Mouse (Mus musculus): ENCODE data around the gene Tspan10.

Tspan10 gene

GRCm38 (mm10) chr11:120437857-120438385 lies 4.5 kb upstream of the Tspan10 start:
- no peaks in the 10 kb centered on the region for H3K36me3 ChIP-seq (ENCODE audit: control insufficient read depth, insufficient read depth, low read length, poor library complexity, severe bottlenecking)
- no peaks in the 10 kb centered on the region for H3K27me3 ChIP-seq (ENCODE audit: control insufficient read depth, insufficient read depth, low read length, poor library complexity, severe bottlenecking)
- no peak for DNase-seq (ENCODE audit: low read depth, low spot score)

- DNase-seq (ENCODE audit: low read depth, low spot score): no peak
- Histone ChIP-seq H3K27me3 (ENCODE audit: control insufficient read depth, insufficient read depth, low read length, poor library complexity, severe bottlenecking) (no peaks in the 10 kb centered on the region), H3K36me3 (ENCODE audit: control insufficient read depth, insufficient read depth, low read length, poor library complexity, severe bottlenecking) (no peaks in the 10 kb centered on the region)
Observed at GRCm38 (mm10) chr11:120442765-120443280, 379 bp downstream of the Tspan10 start.

GRCm38 (mm10) chr11:120444106-120444505 lies 1.7 kb downstream of the Tspan10 start:
- no peaks in the 10 kb centered on the region for H3K27me3 ChIP-seq (ENCODE audit: control insufficient read depth, insufficient read depth, low read length, poor library complexity, severe bottlenecking)
- no peaks in the 10 kb centered on the region for H3K36me3 ChIP-seq (ENCODE audit: control insufficient read depth, insufficient read depth, low read length, poor library complexity, severe bottlenecking)
- DNase-seq (ENCODE audit: low read depth, low spot score): no peak

- DNase-seq (ENCODE audit: low read depth, low spot score): no peak
- no peaks in the 10 kb centered on the region for H3K27me3 ChIP-seq (ENCODE audit: control insufficient read depth, insufficient read depth, low read length, poor library complexity, severe bottlenecking)
- H3K36me3 ChIP-seq (ENCODE audit: control insufficient read depth, insufficient read depth, low read length, poor library complexity, severe bottlenecking): no peaks in the 10 kb centered on the region
Observed at GRCm38 (mm10) chr11:120445475-120445874, 3.0 kb downstream of the Tspan10 start.

- H3K27me3 ChIP-seq (ENCODE audit: control insufficient read depth, insufficient read depth, low read length, poor library complexity, severe bottlenecking): no peaks in the 10 kb centered on the region
- no peak for DNase-seq (ENCODE audit: low read depth, low spot score)
Observed at GRCm38 (mm10) chr11:120447179-120447578, 4.7 kb downstream of the Tspan10 start.

GRCm38 (mm10) chr11:120452246-120452645 lies 9.8 kb downstream of the Tspan10 start:
- no peak for DNase-seq (ENCODE audit: low read depth, low spot score)
- Histone ChIP-seq H3K27me3 (ENCODE audit: control insufficient read depth, insufficient read depth, low read length, poor library complexity, severe bottlenecking) (no peaks in the 10 kb centered on the region), H3K36me3 (ENCODE audit: control insufficient read depth, insufficient read depth, low read length, poor library complexity, severe bottlenecking) (no peaks in the 10 kb centered on the region)

More at GRCm38 (mm10) chr11:120447179-120447578, 4.7 kb downstream of the Tspan10 start:
- H3K36me3 ChIP-seq (ENCODE audit: control insufficient read depth, insufficient read depth, low read length, poor library complexity, severe bottlenecking): no peaks in the 10 kb centered on the region

GRCm38 (mm10) chr11:120453306-120453705 lies 10.9 kb downstream of the Tspan10 start, which contains the start of gene Pde6g:
Gene Pde6g (minus strand): TSS chr11:120453500.
- no peaks in the 10 kb centered on the region for H3K36me3 ChIP-seq (ENCODE audit: control insufficient read depth, insufficient read depth, low read length, poor library complexity, severe bottlenecking)
- H3K27me3 ChIP-seq (ENCODE audit: control insufficient read depth, insufficient read depth, low read length, poor library complexity, severe bottlenecking): no peaks in the 10 kb centered on the region
- no peak for DNase-seq (ENCODE audit: low read depth, low spot score)

GRCm38 (mm10) chr11:120454965-120455364 lies 12.5 kb downstream of the Tspan10 start:
- H3K27me3 ChIP-seq (ENCODE audit: control insufficient read depth, insufficient read depth, low read length, poor library complexity, severe bottlenecking): no peaks in the 10 kb centered on the region
- H3K36me3 ChIP-seq (ENCODE audit: control insufficient read depth, insufficient read depth, low read length, poor library complexity, severe bottlenecking): no peaks in the 10 kb centered on the region
- no peak for DNase-seq (ENCODE audit: low read depth, low spot score)

- no peak for DNase-seq (ENCODE audit: low read depth, low spot score)
- no peaks in the 10 kb centered on the region for H3K27me3 ChIP-seq (ENCODE audit: control insufficient read depth, insufficient read depth, low read length, poor library complexity, severe bottlenecking)
- no peaks in the 10 kb centered on the region for H3K36me3 ChIP-seq (ENCODE audit: control insufficient read depth, insufficient read depth, low read length, poor library complexity, severe bottlenecking)
Observed at GRCm38 (mm10) chr11:120455413-120455812, 13.0 kb downstream of the Tspan10 start.

- H3K36me3 ChIP-seq (ENCODE audit: control insufficient read depth, insufficient read depth, low read length, poor library complexity, severe bottlenecking): peaks cover 2% of the 10 kb centered on the region
- DNase-seq (ENCODE audit: low read depth, low spot score): no peak
- H3K27me3 ChIP-seq (ENCODE audit: control insufficient read depth, insufficient read depth, low read length, poor library complexity, severe bottlenecking): no peaks in the 10 kb centered on the region
Observed at GRCm38 (mm10) chr11:120457370-120457769, 14.9 kb downstream of the Tspan10 start.

- Histone ChIP-seq H3K27me3 (ENCODE audit: control insufficient read depth, insufficient read depth, low read length, poor library complexity, severe bottlenecking) (no peaks in the 10 kb centered on the region), H3K36me3 (ENCODE audit: control insufficient read depth, insufficient read depth, low read length, poor library complexity, severe bottlenecking) (peaks cover 4% of the 10 kb centered on the region)
- DNase-seq (ENCODE audit: low read depth, low spot score): peak; percentile 78
Observed at GRCm38 (mm10) chr11:120457772-120458751, 15.6 kb downstream of the Tspan10 start, which contains the start of the genes Oxld1 and Ccdc137. Gene Oxld1 (minus strand): TSS chr11:120458068. Gene Ccdc137 (plus strand): TSS chr11:120458115.

- H3K36me3 ChIP-seq (ENCODE audit: control insufficient read depth, insufficient read depth, low read length, poor library complexity, severe bottlenecking): peaks cover 4% of the 10 kb centered on the region
- DNase-seq (ENCODE audit: low read depth, low spot score): no peak
- H3K27me3 ChIP-seq (ENCODE audit: control insufficient read depth, insufficient read depth, low read length, poor library complexity, severe bottlenecking): no peaks in the 10 kb centered on the region
Observed at GRCm38 (mm10) chr11:120458847-120459597, 16.6 kb downstream of the Tspan10 start.

- Histone ChIP-seq H3K27me3 (ENCODE audit: control insufficient read depth, insufficient read depth, low read length, poor library complexity, severe bottlenecking) (no peaks in the 10 kb centered on the region), H3K36me3 (ENCODE audit: control insufficient read depth, insufficient read depth, low read length, poor library complexity, severe bottlenecking) (peaks cover 4% of the 10 kb centered on the region)
- DNase-seq (ENCODE audit: low read depth, low spot score): no peak
Observed at GRCm38 (mm10) chr11:120463536-120463935, 21.1 kb downstream of the Tspan10 start.

GRCm38 (mm10) chr11:120464365-120464764 lies 21.9 kb downstream of the Tspan10 start:
- DNase-seq (ENCODE audit: low read depth, low spot score): no peak

More at GRCm38 (mm10) chr11:120464365-120464764, 21.9 kb downstream of the Tspan10 start:
- Histone ChIP-seq H3K27me3 (ENCODE audit: control insufficient read depth, insufficient read depth, low read length, poor library complexity, severe bottlenecking) (no peaks in the 10 kb centered on the region), H3K36me3 (ENCODE audit: control insufficient read depth, insufficient read depth, low read length, poor library complexity, severe bottlenecking) (peaks cover 4% of the 10 kb centered on the region)

All from splenic B cell, adult 2 months (primary cell).